Mouse (Mus musculus) liver, embryonic 13.5 days (tissue): Measurements from ENCODE around the gene Mgll. TPM values are rescaled to one million over a fixed set of nuclear protein-coding genes. Genes with fewer than 3 reads are reported as not detected.

Experiments
- ATAC-seq: fragments of 200-750 bp; cut with Nextera tagmentation; 2 replicates; pipeline ENCODE4 v1.8.0; 2017; ENCODE audit warnings: low read depth, mild to moderate bottlenecking, moderate number of reproducible peaks, moderate library complexity
- DNase-seq: peaks from one replicate; pipeline ENCODE4 v3.0.0; 2022
- H3K27ac ChIP-seq: fragments of 300-500 bp; sonication (generic); 2 replicates; pipeline ENCODE4 v1.5.1; 2015; ENCODE audit warnings: moderate library complexity, mild to moderate bottlenecking, inconsistent platforms
- H3K27me3 ChIP-seq: fragments of 300-500 bp; sonication (generic); 2 replicates; pipeline ENCODE4 v1.6.1; 2015; ENCODE audit warnings: mild to moderate bottlenecking, inconsistent platforms
- H3K36me3 ChIP-seq: fragments of 300-500 bp; sonication (generic); 2 replicates; pipeline ENCODE4 v1.6.1; 2015; ENCODE audit warnings: mild to moderate bottlenecking, inconsistent platforms
- H3K4me1 ChIP-seq: fragments of 300-500 bp; sonication (generic); replicated peaks from 2 replicates; pipeline ENCODE4 v1.6.1; 2015; ENCODE audit warnings: inconsistent platforms
- H3K4me2 ChIP-seq: fragments of 300-500 bp; sonication (generic); 2 replicates; pipeline ENCODE4 v1.6.1; 2015; ENCODE audit warnings: inconsistent platforms, mild to moderate bottlenecking, moderate library complexity
- H3K4me3 ChIP-seq: fragments of 300-500 bp; sonication (generic); replicated peaks from 2 replicates; pipeline ENCODE4 v1.5.1; 2015; ENCODE audit warnings: mild to moderate bottlenecking, inconsistent platforms
- H3K9ac ChIP-seq: fragments of 300-500 bp; sonication (generic); 2 replicates; pipeline ENCODE4 v1.6.1; 2015; ENCODE audit warnings: mild to moderate bottlenecking, inconsistent platforms
- H3K9me3 ChIP-seq: fragments of 300-500 bp; sonication (generic); replicated peaks from 2 replicates; pipeline ENCODE4 v1.6.1; 2016; ENCODE audit warnings: inconsistent platforms
- WGBS: fragments of 180-500 bp; shearing (Covaris S2); methylation state at CpG from one replicate; pipeline ENCODE4 v1.1.7; 2015; ENCODE audit not compliant: insufficient replicate concordance; 5-methylcytosine and 5-hydroxymethylcytosine counted together
- polyA plus RNA-seq: library from polyadenylated mRNA; unstranded; fragments of >200 nt; fragmentation: Nextera tagmentation; extraction: Ambion mirVana; gene quantifications from 2 replicates; pipeline ENCODE4 v1.2.1, GENCODE M21; 2015

Gene Mgll
- polyA plus RNA-seq, 1 experiment from 2014 or later: 68.8 TPM

DNA sequence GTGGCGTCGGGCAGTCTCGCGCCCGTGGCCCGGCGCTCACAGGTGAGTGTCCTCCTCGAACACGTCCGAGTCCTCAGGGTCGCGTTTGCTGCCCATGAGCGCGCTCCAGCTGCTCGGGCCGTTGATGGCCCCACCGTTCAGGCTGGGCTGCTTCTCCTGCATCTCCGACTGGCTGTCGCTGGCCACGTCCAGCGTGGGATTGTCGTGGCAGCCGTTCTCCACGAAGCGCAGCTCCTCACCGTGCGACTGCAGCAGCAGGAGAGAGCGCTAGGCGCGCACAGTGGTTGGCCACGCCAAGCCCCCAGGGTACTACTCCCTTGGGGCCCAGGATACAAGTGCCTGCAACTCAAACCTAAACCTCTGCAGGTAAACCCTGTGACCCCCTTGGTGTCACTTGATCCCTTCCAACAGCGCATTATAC lies 118.5 kb downstream of the Mgll start:
- peaks cover 28% of the 10 kb centered on the region for H3K36me3 ChIP-seq

DNA sequence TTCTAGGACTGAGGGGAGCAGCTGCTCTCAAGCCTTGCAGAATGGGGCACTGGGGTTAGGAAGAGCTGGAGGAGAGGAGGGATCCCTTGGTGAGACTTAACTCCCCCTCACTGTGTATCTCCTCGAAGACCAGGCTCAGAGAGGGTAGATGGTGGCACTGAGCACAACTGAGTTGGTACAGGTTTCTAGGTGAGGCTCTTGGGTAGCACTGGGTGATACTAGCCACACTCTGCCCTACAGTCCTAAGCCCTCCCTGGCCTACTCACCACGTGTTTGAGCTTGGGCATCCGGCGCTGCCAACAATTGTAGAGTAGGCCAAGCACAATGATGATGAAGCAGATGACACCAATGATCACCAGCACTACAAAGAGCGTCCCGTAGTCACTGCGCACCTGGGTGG lies 119.0 kb downstream of the Mgll start:
- 74% methylated on average over 7 of the region's 7 CpGs for WGBS
- Histone ChIP-seq H3K4me1 (peaks cover 36% of the 10 kb centered on the region), H3K9me3 (no peaks in the 10 kb centered on the region), H3K9ac (peak overlapping the region; percentile 96), H3K4me2 (peak overlapping the region; percentile 100), H3K27me3 (peaks cover 6% of the 10 kb centered on the region; the same call in 1 of the 2 replicates), H3K27ac (peak overlapping the region; percentile 94), H3K4me3 (peak overlapping the region; percentile 93), H3K36me3 (peaks cover 23% of the 10 kb centered on the region)
- DNase-seq (no peak), ATAC-seq (no peak)

More for the DNA sequence above, 118.5 kb downstream of the Mgll start:
- DNase-seq (no peak), ATAC-seq (no peak)
- WGBS: 2% methylated on average over 32 of the region's 32 CpGs
- H3K9ac ChIP-seq: peak overlapping the region; percentile 96
- peaks cover 6% of the 10 kb centered on the region; the same call in 1 of the 2 replicates for H3K27me3 ChIP-seq
- H3K4me1 ChIP-seq: peaks cover 38% of the 10 kb centered on the region
- peak overlapping the region; percentile 93 for H3K4me3 ChIP-seq
- peak overlapping the region; percentile 94 for H3K27ac ChIP-seq
- no peaks in the 10 kb centered on the region for H3K9me3 ChIP-seq
- peak overlapping the region; percentile 100 for H3K4me2 ChIP-seq

- no peak for DNase-seq
- H3K9ac ChIP-seq: no peak overlapping the region
- peaks cover 15% of the 10 kb centered on the region for H3K36me3 ChIP-seq
- H3K27ac ChIP-seq: no peak overlapping the region
- H3K9me3 ChIP-seq: no peaks in the 10 kb centered on the region
- H3K4me3 ChIP-seq: no peak overlapping the region
- no peak for ATAC-seq
- H3K4me1 ChIP-seq: peaks cover 36% of the 10 kb centered on the region
- 0 out of 2 replicates have a peak overlapping the region, but pooled peaks have one; percentile 100 for H3K4me2 ChIP-seq
- H3K27me3 ChIP-seq: peaks cover 6% of the 10 kb centered on the region; the same call in 1 of the 2 replicates
- WGBS: 69% methylated on average over 9 of the region's 9 CpGs
Measured at GRCm38 (mm10) chr6:88843781-88844725, 119.8 kb downstream of the Mgll start.

DNA sequence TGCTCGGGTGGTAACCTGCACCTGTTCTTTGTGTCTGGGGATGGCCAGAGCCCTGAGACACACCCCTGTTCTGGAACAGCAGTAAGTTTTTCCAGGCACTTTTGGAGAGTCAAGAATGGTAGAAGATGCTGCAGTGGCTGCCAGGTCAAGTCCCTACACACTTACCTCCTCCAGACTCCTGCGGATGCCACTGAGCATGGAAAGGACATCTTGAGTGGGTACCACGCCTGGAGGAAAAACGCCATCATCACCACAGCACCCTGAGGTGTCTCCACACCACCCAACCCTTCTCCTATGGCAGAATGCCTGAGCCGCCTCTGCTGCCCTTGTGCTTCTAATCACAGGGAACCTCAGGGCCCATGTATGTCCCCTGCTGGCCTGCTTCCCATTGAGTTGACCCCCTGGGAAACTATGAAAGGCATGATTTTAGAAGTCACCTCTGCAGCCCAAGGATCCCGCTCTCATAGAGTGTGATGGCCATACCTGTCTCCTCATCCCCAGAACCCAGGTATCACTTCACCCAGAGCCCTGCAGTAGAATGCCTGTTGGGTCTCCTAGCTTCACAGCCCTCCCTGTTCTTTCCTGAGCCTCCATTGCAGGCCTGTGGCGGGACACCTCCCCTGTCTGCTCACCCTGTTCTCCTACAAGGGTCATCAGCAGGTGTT lies 120.8 kb downstream of the Mgll start:
- H3K4me3 ChIP-seq: no peak overlapping the region
- no peak overlapping the region for H3K9ac ChIP-seq
- no peak overlapping the region for H3K27ac ChIP-seq
- H3K4me2 ChIP-seq: no peak overlapping the region
- H3K36me3 ChIP-seq: peaks cover 5% of the 10 kb centered on the region
- 79% methylated on average over 7 of the region's 7 CpGs for WGBS
- no peak for ATAC-seq
- peaks cover 29% of the 10 kb centered on the region for H3K4me1 ChIP-seq
- peaks cover 6% of the 10 kb centered on the region; the same call in 1 of the 2 replicates for H3K27me3 ChIP-seq
- H3K9me3 ChIP-seq: no peaks in the 10 kb centered on the region
- DNase-seq: no peak

DNA sequence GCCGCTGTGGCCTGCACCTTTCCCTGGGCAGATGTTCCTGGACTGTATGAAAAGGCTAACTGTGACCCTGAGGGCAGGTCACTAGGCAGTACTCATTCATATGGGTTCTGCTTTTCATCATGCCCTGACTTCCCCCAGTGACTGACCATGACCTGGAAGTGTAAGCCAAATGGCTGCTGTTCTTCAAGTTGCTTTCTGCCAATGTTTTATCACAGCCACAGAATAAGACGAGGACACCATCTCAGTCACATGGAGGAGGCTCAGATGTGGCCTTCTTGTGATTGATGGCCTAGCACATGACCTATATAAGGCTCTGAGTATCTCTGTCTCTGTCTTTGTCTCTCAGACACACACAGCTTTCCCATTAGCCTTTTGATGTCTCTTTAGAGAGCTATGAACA lies 123.4 kb downstream of the Mgll start:
- ATAC-seq: no peak
- H3K9ac ChIP-seq: no peak overlapping the region

GRCm38 (mm10) chr6:88849270-88849669 lies 125.1 kb downstream of the Mgll start:
- Histone ChIP-seq H3K27ac (no peak overlapping the region), H3K4me3 (no peak overlapping the region), H3K27me3 (peaks cover 6% of the 10 kb centered on the region; the same call in 1 of the 2 replicates), H3K4me2 (no peak overlapping the region), H3K36me3 (no peaks in the 10 kb centered on the region), H3K9ac (no peak overlapping the region), H3K4me1 (no peaks in the 10 kb centered on the region; the same call in none of the 2 replicates), H3K9me3 (no peaks in the 10 kb centered on the region)
- ATAC-seq (peak; percentile 31; the same call in 1 of the 2 replicates), DNase-seq (no peak)
- 44% methylated on average over 4 of the region's 4 CpGs for WGBS

More for the DNA sequence above, 123.4 kb downstream of the Mgll start:
- Histone ChIP-seq H3K27me3 (peaks cover 6% of the 10 kb centered on the region; the same call in 1 of the 2 replicates), H3K4me1 (peaks cover 17% of the 10 kb centered on the region), H3K4me3 (no peak overlapping the region), H3K36me3 (no peaks in the 10 kb centered on the region), H3K9me3 (no peaks in the 10 kb centered on the region), H3K4me2 (no peak overlapping the region), H3K27ac (no peak overlapping the region)
- no peak for DNase-seq
- WGBS: 57% methylated on average over 2 of the region's 2 CpGs

- Histone ChIP-seq H3K4me3 (no peak overlapping the region), H3K9me3 (no peaks in the 10 kb centered on the region), H3K4me2 (no peak overlapping the region), H3K27me3 (peaks cover 9% of the 10 kb centered on the region; the same call in 1 of the 2 replicates), H3K9ac (no peak overlapping the region), H3K27ac (no peak overlapping the region), H3K4me1 (no peaks in the 10 kb centered on the region; the same call in 1 of the 2 replicates), H3K36me3 (no peaks in the 10 kb centered on the region)
- ATAC-seq (no peak), DNase-seq (no peak)
- 72% methylated on average over 7 of the region's 7 CpGs for WGBS
Measured at GRCm38 (mm10) chr6:88850034-88850433, 125.8 kb downstream of the Mgll start.

GRCm38 (mm10) chr6:88854509-88854908 lies 130.3 kb downstream of the Mgll start:
- H3K27me3 ChIP-seq: peaks cover 26% of the 10 kb centered on the region
- H3K4me2 ChIP-seq: no peak overlapping the region
- H3K4me1 ChIP-seq: no peaks in the 10 kb centered on the region; the same call in 1 of the 2 replicates
- WGBS: 60% methylated on average over 5 of the region's 5 CpGs
- H3K9ac ChIP-seq: no peak overlapping the region
- ATAC-seq (no peak), DNase-seq (no peak)
- H3K9me3 ChIP-seq: no peaks in the 10 kb centered on the region
- no peaks in the 10 kb centered on the region for H3K36me3 ChIP-seq
- H3K4me3 ChIP-seq: no peak overlapping the region
- H3K27ac ChIP-seq: no peak overlapping the region

DNA sequence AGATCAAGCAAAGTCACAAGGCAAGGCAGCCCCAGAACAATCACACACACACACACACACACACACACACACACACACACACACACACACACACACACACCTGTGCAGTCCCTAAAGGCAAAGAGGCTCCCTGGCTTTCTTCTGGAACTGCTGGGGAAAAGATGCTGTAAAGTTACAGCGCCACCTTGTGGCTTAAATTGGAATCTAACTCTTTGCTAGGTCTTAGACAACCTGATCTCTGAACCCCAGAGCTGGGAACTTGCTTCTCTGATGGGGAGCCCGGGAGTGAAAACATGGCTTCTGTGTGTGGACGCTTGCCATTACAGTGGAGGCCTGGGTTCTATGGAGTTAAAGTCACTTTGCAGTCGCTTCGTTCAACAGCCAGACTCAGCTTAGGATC lies 131.4 kb downstream of the Mgll start:
- peak; percentile 49 for ATAC-seq

GRCm38 (mm10) chr6:88857249-88857648 lies 133.0 kb downstream of the Mgll start:
- ATAC-seq (no peak), DNase-seq (no peak)
- Histone ChIP-seq H3K4me2 (no peak overlapping the region), H3K9ac (0 out of 2 replicates have a peak overlapping the region, but pooled peaks have one; percentile 13), H3K27ac (no peak overlapping the region), H3K27me3 (peaks cover 32% of the 10 kb centered on the region), H3K9me3 (0 out of 2 replicates have a peak, but pooled peaks cover 4% of the 10 kb centered on the region), H3K36me3 (no peaks in the 10 kb centered on the region), H3K4me1 (peaks cover 4% of the 10 kb centered on the region; the same call in 1 of the 2 replicates), H3K4me3 (no peak overlapping the region)
- WGBS: 34% methylated on average over 9 of the region's 9 CpGs

More for the DNA sequence above, 131.4 kb downstream of the Mgll start:
- no peak overlapping the region for H3K9ac ChIP-seq
- peak; percentile 50 for DNase-seq
- no peak overlapping the region for H3K27ac ChIP-seq
- WGBS: 7% methylated on average over 5 of the region's 5 CpGs
- peaks cover 32% of the 10 kb centered on the region for H3K27me3 ChIP-seq
- H3K9me3 ChIP-seq: no peaks in the 10 kb centered on the region
- no peak overlapping the region for H3K4me3 ChIP-seq
- no peak overlapping the region for H3K4me2 ChIP-seq
- peaks cover 1% of the 10 kb centered on the region; the same call in 1 of the 2 replicates for H3K4me1 ChIP-seq
- H3K36me3 ChIP-seq: no peaks in the 10 kb centered on the region

DNA sequence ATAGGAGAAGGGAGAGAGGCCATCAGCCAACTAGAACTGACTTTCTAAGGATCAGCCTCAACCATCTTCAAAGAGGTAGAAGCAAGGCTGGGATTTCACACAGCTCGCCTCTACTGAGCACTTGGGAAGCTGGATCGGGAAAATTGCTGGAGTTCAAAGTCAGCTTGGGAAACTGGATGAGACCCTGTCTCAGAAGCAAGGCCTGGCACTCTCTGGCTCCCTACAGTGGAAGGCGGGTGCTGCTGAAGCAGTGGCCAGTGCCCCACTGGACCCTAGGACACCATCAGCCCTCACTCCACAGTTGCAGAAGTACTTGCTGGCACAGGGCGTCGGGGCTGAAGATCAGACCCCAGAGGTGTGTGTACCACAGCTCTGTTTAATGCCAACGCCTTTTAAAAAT lies 133.6 kb downstream of the Mgll start:
- Histone ChIP-seq H3K27ac (no peak overlapping the region), H3K27me3 (peaks cover 32% of the 10 kb centered on the region), H3K9me3 (0 out of 2 replicates have a peak, but pooled peaks cover 4% of the 10 kb centered on the region), H3K4me3 (no peak overlapping the region), H3K4me2 (no peak overlapping the region), H3K9ac (0 out of 2 replicates have a peak overlapping the region, but pooled peaks have one; percentile 13), H3K4me1 (peaks cover 4% of the 10 kb centered on the region; the same call in 1 of the 2 replicates), H3K36me3 (no peaks in the 10 kb centered on the region)
- ATAC-seq (no peak), DNase-seq (no peak)
- WGBS: 69% methylated on average over 6 of the region's 6 CpGs
